Mouse (Mus musculus) urinary bladder, postnatal 36 days (tissue): ENCODE measurements around the gene Dgcr6.
A peak's percentile ranks its signal among the peaks of the same experiment; 100 is the strongest.
"Not testable (repeated sequence)": the region's sequence is repeated elsewhere in the genome, so short reads cannot be mapped to it uniquely, and the experiment has no call there.

ENCODE experiments used
- DNase-seq, 2 experiments: peaks; one replicate each; pipeline ENCODE4 v3.0.0; 2022; ENCODE audit warnings: low spot score in 2 of 2, mixed read lengths in 1 of 2

The Dgcr6 gene

GRCm38 (mm10) chr16:18052731-18053202, at the start of gene Dgcr6:
TSS of gene Dgcr6 (plus strand) at chr16:18052860.
- peak; percentile 61 to 74 for DNase-seq

GRCm38 (mm10) chr16:18004589-18004988, 48.1 kb upstream of the Dgcr6 start:
- DNase-seq = no peak

- DNase-seq = no peak
These were observed 45.6 kb upstream of the Dgcr6 start for GRCm38 (mm10) chr16:18007083-18007482.

- DNase-seq = no peak
These were observed 41.6 kb upstream of the Dgcr6 start for GRCm38 (mm10) chr16:18011101-18011500.

- DNase-seq = not testable (repeated sequence)
These were observed 36.2 kb upstream of the Dgcr6 start for GRCm38 (mm10) chr16:18016482-18016881.

GRCm38 (mm10) chr16:18022780-18023557, 29.7 kb upstream of the Dgcr6 start:
- no peak for DNase-seq

GRCm38 (mm10) chr16:18027371-18027770, 25.3 kb upstream of the Dgcr6 start:
- DNase-seq = no peak

GRCm38 (mm10) chr16:18031752-18032151, 20.9 kb upstream of the Dgcr6 start:
- peak in 1 of 2 experiments; percentile 5 for DNase-seq

- no peak for DNase-seq
These were observed 19.4 kb upstream of the Dgcr6 start for GRCm38 (mm10) chr16:18033289-18033688.

GRCm38 (mm10) chr16:18034286-18034685, 18.4 kb upstream of the Dgcr6 start:
- no peak for DNase-seq

- DNase-seq = peak; percentile 27 to 32
These were observed 16.2 kb upstream of the Dgcr6 start for GRCm38 (mm10) chr16:18036425-18036955.

GRCm38 (mm10) chr16:18037025-18037424, 15.6 kb upstream of the Dgcr6 start:
- DNase-seq = no peak

GRCm38 (mm10) chr16:18044991-18045390, 7.7 kb upstream of the Dgcr6 start:
- DNase-seq = no peak

- no peak for DNase-seq
These were observed 5.0 kb upstream of the Dgcr6 start for GRCm38 (mm10) chr16:18047660-18048059.

GRCm38 (mm10) chr16:18048071-18048470, 4.6 kb upstream of the Dgcr6 start:
- no peak for DNase-seq

GRCm38 (mm10) chr16:18052322-18052721, 338 bp upstream of the Dgcr6 start:
- DNase-seq = no peak

GRCm38 (mm10) chr16:18056215-18056614, 3.6 kb downstream of the Dgcr6 start:
- no peak for DNase-seq

- DNase-seq = no peak
These were observed 5.7 kb downstream of the Dgcr6 start for GRCm38 (mm10) chr16:18058331-18058731.

GRCm38 (mm10) chr16:18059243-18059642, 6.6 kb downstream of the Dgcr6 start:
- DNase-seq = no peak

GRCm38 (mm10) chr16:18061201-18061600, 8.5 kb downstream of the Dgcr6 start:
- DNase-seq = no peak

- DNase-seq = peak; percentile 90 to 93
These were observed 13.7 kb downstream of the Dgcr6 start for GRCm38 (mm10) chr16:18066060-18067009.
